ENCODE assay signal across 8 mouse cellular contexts in the genomic region with DNA sequence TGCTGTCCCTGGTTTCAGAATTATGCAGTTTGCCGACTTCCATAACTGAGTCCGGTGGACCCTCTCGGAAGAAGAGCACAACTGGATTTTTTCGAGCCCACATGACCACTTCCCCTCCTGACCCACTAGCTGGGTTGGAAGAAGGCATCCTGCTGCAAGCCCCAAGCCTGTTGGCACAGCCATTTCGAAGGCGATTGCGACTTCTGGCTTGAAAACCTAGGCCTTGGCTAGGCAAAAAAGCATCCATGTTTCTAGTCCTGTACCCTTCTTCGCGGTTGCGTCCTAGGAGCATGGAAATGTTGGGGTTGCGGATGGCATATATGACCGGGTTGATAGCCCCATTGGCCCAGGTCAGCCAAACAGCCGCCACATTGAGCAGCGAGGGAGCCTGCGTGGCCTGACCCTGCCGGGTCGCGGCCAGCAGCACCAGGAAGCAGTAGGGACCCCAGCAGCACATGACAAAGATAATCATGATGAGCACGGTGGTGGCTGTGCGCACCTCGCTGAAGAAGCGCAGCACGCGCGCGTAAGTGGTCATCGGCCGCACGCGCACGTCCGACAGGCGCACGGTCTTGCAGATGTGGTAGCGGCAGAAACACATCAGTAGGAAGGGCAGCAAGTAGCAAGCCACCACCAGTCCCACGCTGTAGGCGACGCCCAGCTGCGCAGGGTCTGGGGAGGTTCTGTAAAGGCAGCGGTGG. TPM values are rescaled to one million over a fixed set of nuclear protein-coding genes. Genes with fewer than 3 reads are reported as not detected.
DNase-seq lines count a peak whose midpoint lies in the region; ATAC-seq and TF ChIP-seq lines count a peak whose summit lies in the region.

No protein-coding gene starts in this region.

- H3K27me3 ChIP-seq in erythroblast, embryonic 14.5 days (ENCODE audit: control insufficient read depth): peaks cover 53% of the 10 kb centered on the region
- peaks cover 10% of the 10 kb centered on the region for H3K27me3 ChIP-seq in spleen, adult 2 months (ENCODE audit: control insufficient read depth, insufficient read depth, low read length)
- H3K27me3 ChIP-seq in limb, embryonic 13.5 days: peaks cover 44% of the 10 kb centered on the region

- TF ChIP-seq POLR2A in spleen, adult 2 months (IDR thresholded peaks at IDR 0.05; ENCODE audit: low read depth, low read length): no peak
- TF ChIP-seq POLR2A in olfactory bulb, adult 2 months (IDR thresholded peaks at IDR 0.05; ENCODE audit: insufficient read depth, low read depth, low read length): no peak

- no peak for TF ChIP-seq CTCF in spleen, adult 2 months (IDR thresholded peaks at IDR 0.05; ENCODE audit: extremely low read depth, insufficient read depth, insufficient read length, insufficient replicate concordance)
- TF ChIP-seq CTCF in olfactory bulb, adult 2 months (IDR thresholded peaks at IDR 0.05; ENCODE audit: insufficient read depth, low read depth, low read length): no peak

- H3K27ac ChIP-seq in spleen, adult 2 months (ENCODE audit: insufficient read depth, low read length): no peak overlapping the region
- no peak overlapping the region for H3K27ac ChIP-seq in limb, embryonic 13.5 days
- H3K27ac ChIP-seq in olfactory bulb, adult 2 months (ENCODE audit: insufficient read depth, low read depth, low read length): peak overlapping the region; percentile 40

- H3K4me3 ChIP-seq in erythroblast, embryonic 14.5 days (replicated peaks): peak overlapping the region; percentile 60
- peak overlapping the region; percentile 50; the same call in 1 of the 2 replicates for H3K4me3 ChIP-seq in spleen, adult 2 months (ENCODE audit: extremely low read depth, insufficient read depth, insufficient read length)
- H3K4me3 ChIP-seq in limb, embryonic 13.5 days: peak overlapping the region; percentile 73
- peak overlapping the region; percentile 92 for H3K4me3 ChIP-seq in olfactory bulb, adult 2 months (ENCODE audit: insufficient read depth, low read depth, low read length)

- H3K36me3 ChIP-seq in erythroblast, embryonic 14.5 days (ENCODE audit: control insufficient read depth): no peaks in the 10 kb centered on the region; the same call in 1 of the 2 replicates
- H3K36me3 ChIP-seq in spleen, adult 2 months (ENCODE audit: control insufficient read depth, insufficient read depth, low read length): no peaks in the 10 kb centered on the region
- H3K36me3 ChIP-seq in limb, embryonic 13.5 days: peaks cover 9% of the 10 kb centered on the region

- DNase-seq in spleen, adult 2 months (ENCODE audit: low read depth in 1 of 2, low spot score in 2 of 2): no peak
- no peak for DNase-seq in spleen, adult 12 weeks (ENCODE audit: low spot score)
- DNase-seq in urinary bladder, postnatal 10 days (ENCODE audit: low spot score): no peak
- no peak for DNase-seq in ovary, postnatal 36 days (ENCODE audit: low spot score)

- H3K4me2 ChIP-seq in limb, embryonic 13.5 days (replicated peaks): peak overlapping the region; percentile 99

- peaks cover 5% of the 10 kb centered on the region for H3K9me3 ChIP-seq in erythroblast, embryonic 14.5 days (ENCODE audit: control insufficient read depth, low read length)
- H3K9me3 ChIP-seq in limb, embryonic 13.5 days: 0 out of 2 replicates have a peak, but pooled peaks cover 2% of the 10 kb centered on the region

- peak overlapping the region; percentile 74 for H3K9ac ChIP-seq in limb, embryonic 13.5 days

- ATAC-seq in erythroblast, adult 5-6 weeks (replicated peaks; ENCODE audit: low FRiP score, poor library complexity, severe bottlenecking): no peak
- peak; percentile 33; the same call in 1 of the 2 replicates for ATAC-seq in limb, embryonic 13.5 days (ENCODE audit: low FRiP score, low read depth)

- 10% methylated on average over 40 of the region's 40 CpGs for WGBS in spleen, adult 2 months
- 5% methylated on average over 40 of the region's 40 CpGs for WGBS in limb, embryonic 13.5 days
- WGBS in olfactory bulb, adult 2 months: 8% methylated on average over 40 of the region's 40 CpGs

- peaks cover 16% of the 10 kb centered on the region for H3K4me1 ChIP-seq in erythroblast, embryonic 14.5 days (ENCODE audit: control insufficient read depth)
- peaks cover 10% of the 10 kb centered on the region for H3K4me1 ChIP-seq in spleen, adult 2 months (ENCODE audit: control insufficient read depth, insufficient read depth, insufficient read length)
- H3K4me1 ChIP-seq in limb, embryonic 13.5 days: peaks cover 9% of the 10 kb centered on the region
- H3K4me1 ChIP-seq in olfactory bulb, adult 2 months (ENCODE audit: control insufficient read depth, insufficient read depth, low read length): peaks cover 9% of the 10 kb centered on the region

RNA-seq across cellular contexts. Expression of gene Gpr135, which starts 1.1 kb away (rescaled TPM):
- not detected in 2 replicates for polyA plus RNA-seq in erythroblast, embryonic 14.5 days (2012)
- total RNA-seq in erythroblast, adult 5-6 weeks (2015; ENCODE audit: low replicate concordance): not detected in 2 replicates
- total RNA-seq in erythroblast, adult 5-6 weeks (2017; ENCODE audit: low replicate concordance): not detected in 2 replicates
- 0.30 and 0.58 TPM in 2 replicates for polyA plus RNA-seq in spleen, adult 2 months (2012; rRNA removed)
- 0.38 and 0.83 TPM in 2 replicates for polyA plus RNA-seq in limb, embryonic 13.5 days (2015; fragmentation: Nextera tagmentation; extraction: Ambion mirVana)
- not detected in 2 replicates for polyA plus RNA-seq in olfactory bulb, adult 2 months (2012; ENCODE audit: insufficient read depth, insufficient read length, low replicate concordance, missing spikeins)

RNA-seq across cellular contexts. Expression of gene L3hypdh, which starts 15.5 kb away (rescaled TPM):
- not detected in 2 replicates for polyA plus RNA-seq in erythroblast, embryonic 14.5 days (2012)
- total RNA-seq in erythroblast, adult 5-6 weeks (2015; ENCODE audit: low replicate concordance): not detected in 2 replicates
- total RNA-seq in erythroblast, adult 5-6 weeks (2017; ENCODE audit: low replicate concordance): not detected in 2 replicates
- 2.4 and 3.6 TPM in 2 replicates for polyA plus RNA-seq in spleen, adult 2 months (2012; rRNA removed)
- polyA plus RNA-seq in limb, embryonic 13.5 days (2015; fragmentation: Nextera tagmentation; extraction: Ambion mirVana): 17.9 and 18.0 TPM in 2 replicates
- not detected in 2 replicates for polyA plus RNA-seq in olfactory bulb, adult 2 months (2012; ENCODE audit: insufficient read depth, insufficient read length, low replicate concordance, missing spikeins)

RNA-seq across cellular contexts. Expression of gene Jkamp, which starts 15.6 kb away (rescaled TPM):
- polyA plus RNA-seq in erythroblast, embryonic 14.5 days (2012): 0.29 and 0.52 TPM in 2 replicates
- 4.4 and 9.8 TPM in 2 replicates for total RNA-seq in erythroblast, adult 5-6 weeks (2015; ENCODE audit: low replicate concordance)
- total RNA-seq in erythroblast, adult 5-6 weeks (2017; ENCODE audit: low replicate concordance): 2.9 and 3.0 TPM in 2 replicates
- 29.2 and 30.4 TPM in 2 replicates for polyA plus RNA-seq in spleen, adult 2 months (2012; rRNA removed)
- polyA plus RNA-seq in limb, embryonic 13.5 days (2015; fragmentation: Nextera tagmentation; extraction: Ambion mirVana): 78.2 and 83.9 TPM in 2 replicates
- polyA plus RNA-seq in olfactory bulb, adult 2 months (2012; ENCODE audit: insufficient read depth, insufficient read length, low replicate concordance, missing spikeins): not detected in 2 replicates

Comparison
In these comparisons a context has a peak if more than half of its experiments do, and no peak if none do; other contexts are left out.
1. RNA of gene Jkamp, which starts 15.6 kb away (polyA plus RNA-seq): 78.2 to 83.9 TPM in limb, embryonic 13.5 days and 29.2 to 30.4 TPM in spleen, adult 2 months; 0.29 to 0.52 TPM in erythroblast, embryonic 14.5 days and not detected in olfactory bulb, adult 2 months; every median in the first group is over 10 times any median in the second.
2. Peak in every context shown above with its lines, with median percentiles within 50 percentile points of each other: H3K4me3 ChIP-seq.